Mouse (Mus musculus): Measurements from ENCODE around the gene Cxadr. TPM values are rescaled to one million over a fixed set of nuclear protein-coding genes. Genes with fewer than 3 reads are reported as not detected.

Cxadr gene
- polyA plus RNA-seq, 1 experiment from 2014 or later, result 67.1 TPM

- Histone ChIP-seq H3K9me3 (replicated peaks; ENCODE audit: control insufficient read depth, low read length) (no peaks in the 10 kb centered on the region), H3K4me3 (replicated peaks; ENCODE audit: low read length) (no peak overlapping the region), H3K4me2 (ENCODE audit: low read depth, low read length) (no peak overlapping the region), H3K9ac (ENCODE audit: low read length) (no peak overlapping the region), H3K36me3 (ENCODE audit: control insufficient read depth, insufficient read depth, low read length) (no peaks in the 10 kb centered on the region), H3K4me1 (ENCODE audit: control insufficient read depth, insufficient read depth, low read length) (peaks cover 20% of the 10 kb centered on the region; the same call in 1 of the 2 replicates), H3K27me3 (ENCODE audit: control insufficient read depth, insufficient read depth, low read length) (no peaks in the 10 kb centered on the region), H3K27ac (ENCODE audit: low read length) (no peak overlapping the region)
- no peak for ATAC-seq (ENCODE audit: insufficient read depth, low FRiP score)
- WGBS, result 83% methylated on average over 9 of the region's 9 CpGs
These were observed 15.6 kb downstream of the Cxadr start for GRCm38 (mm10) chr16:78316849-78317248.

- no peak overlapping the region for H3K4me3 ChIP-seq (replicated peaks; ENCODE audit: low read length)
- H3K9ac ChIP-seq (ENCODE audit: low read length), result no peak overlapping the region
- no peaks in the 10 kb centered on the region for H3K36me3 ChIP-seq (ENCODE audit: control insufficient read depth, insufficient read depth, low read length)
- H3K4me2 ChIP-seq (ENCODE audit: low read depth, low read length), result no peak overlapping the region
- 31% methylated on average over 7 of the region's 7 CpGs for WGBS
- H3K27ac ChIP-seq (ENCODE audit: low read length), result peak overlapping the region; percentile 25; the same call in 1 of the 2 replicates
- H3K9me3 ChIP-seq (replicated peaks; ENCODE audit: control insufficient read depth, low read length), result no peaks in the 10 kb centered on the region
- peaks cover 24% of the 10 kb centered on the region; the same call in 1 of the 2 replicates for H3K4me1 ChIP-seq (ENCODE audit: control insufficient read depth, insufficient read depth, low read length)
- ATAC-seq (ENCODE audit: insufficient read depth, low FRiP score), result peak; percentile 85
- no peaks in the 10 kb centered on the region for H3K27me3 ChIP-seq (ENCODE audit: control insufficient read depth, insufficient read depth, low read length)
These were observed 16.7 kb downstream of the Cxadr start for GRCm38 (mm10) chr16:78317960-78318359.

- peaks cover 18% of the 10 kb centered on the region; the same call in 1 of the 2 replicates for H3K4me1 ChIP-seq (ENCODE audit: control insufficient read depth, insufficient read depth, low read length)
- no peaks in the 10 kb centered on the region for H3K27me3 ChIP-seq (ENCODE audit: control insufficient read depth, insufficient read depth, low read length)
- no peaks in the 10 kb centered on the region for H3K9me3 ChIP-seq (replicated peaks; ENCODE audit: control insufficient read depth, low read length)
- no peak overlapping the region for H3K4me3 ChIP-seq (replicated peaks; ENCODE audit: low read length)
- H3K4me2 ChIP-seq (ENCODE audit: low read depth, low read length), result no peak overlapping the region
- no peak overlapping the region for H3K27ac ChIP-seq (ENCODE audit: low read length)
- no peaks in the 10 kb centered on the region for H3K36me3 ChIP-seq (ENCODE audit: control insufficient read depth, insufficient read depth, low read length)
- WGBS, result 69% methylated on average over 7 of the region's 7 CpGs
- no peak overlapping the region for H3K9ac ChIP-seq (ENCODE audit: low read length)
- no peak for ATAC-seq (ENCODE audit: insufficient read depth, low FRiP score)
These were observed 18.4 kb downstream of the Cxadr start for GRCm38 (mm10) chr16:78319711-78320110.

- Histone ChIP-seq H3K9ac (ENCODE audit: low read length) (no peak overlapping the region), H3K4me3 (replicated peaks; ENCODE audit: low read length) (0 out of 2 replicates have a peak overlapping the region, but pooled peaks have one; percentile 4), H3K4me2 (ENCODE audit: low read depth, low read length) (no peak overlapping the region), H3K36me3 (ENCODE audit: control insufficient read depth, insufficient read depth, low read length) (no peaks in the 10 kb centered on the region), H3K27ac (ENCODE audit: low read length) (no peak overlapping the region), H3K4me1 (ENCODE audit: control insufficient read depth, insufficient read depth, low read length) (peaks cover 18% of the 10 kb centered on the region), H3K27me3 (ENCODE audit: control insufficient read depth, insufficient read depth, low read length) (no peaks in the 10 kb centered on the region), H3K9me3 (replicated peaks; ENCODE audit: control insufficient read depth, low read length) (no peaks in the 10 kb centered on the region)
- ATAC-seq (ENCODE audit: insufficient read depth, low FRiP score), result no peak
- WGBS, result 19% methylated on average over 7 of the region's 7 CpGs
These were observed 20.3 kb downstream of the Cxadr start for GRCm38 (mm10) chr16:78321559-78321958.

GRCm38 (mm10) chr16:78322140-78322539 is 20.9 kb downstream of the Cxadr start:
- no peak overlapping the region for H3K4me2 ChIP-seq (ENCODE audit: low read depth, low read length)
- H3K36me3 ChIP-seq (ENCODE audit: control insufficient read depth, insufficient read depth, low read length), result no peaks in the 10 kb centered on the region
- H3K9ac ChIP-seq (ENCODE audit: low read length), result no peak overlapping the region
- H3K9me3 ChIP-seq (replicated peaks; ENCODE audit: control insufficient read depth, low read length), result no peaks in the 10 kb centered on the region
- peaks cover 18% of the 10 kb centered on the region for H3K4me1 ChIP-seq (ENCODE audit: control insufficient read depth, insufficient read depth, low read length)
- no peak overlapping the region for H3K4me3 ChIP-seq (replicated peaks; ENCODE audit: low read length)
- no peak overlapping the region for H3K27ac ChIP-seq (ENCODE audit: low read length)
- 31% methylated on average over 7 of the region's 7 CpGs for WGBS
- no peak for ATAC-seq (ENCODE audit: insufficient read depth, low FRiP score)
- H3K27me3 ChIP-seq (ENCODE audit: control insufficient read depth, insufficient read depth, low read length), result no peaks in the 10 kb centered on the region

- ATAC-seq (ENCODE audit: insufficient read depth, low FRiP score), result no peak; the same call in 1 of the 2 replicates
- Histone ChIP-seq H3K4me1 (ENCODE audit: control insufficient read depth, insufficient read depth, low read length) (peaks cover 13% of the 10 kb centered on the region), H3K27ac (ENCODE audit: low read length) (no peak overlapping the region), H3K4me2 (ENCODE audit: low read depth, low read length) (peak overlapping the region; percentile 25), H3K27me3 (ENCODE audit: control insufficient read depth, insufficient read depth, low read length) (no peaks in the 10 kb centered on the region), H3K9ac (ENCODE audit: low read length) (0 out of 2 replicates have a peak overlapping the region, but pooled peaks have one; percentile 13), H3K9me3 (replicated peaks; ENCODE audit: control insufficient read depth, low read length) (no peaks in the 10 kb centered on the region), H3K4me3 (replicated peaks; ENCODE audit: low read length) (peak overlapping the region; percentile 13), H3K36me3 (ENCODE audit: control insufficient read depth, insufficient read depth, low read length) (no peaks in the 10 kb centered on the region)
- WGBS, result 55% methylated on average over 27 of the region's 27 CpGs
These were observed 24.9 kb downstream of the Cxadr start for GRCm38 (mm10) chr16:78325972-78326848.

- H3K27ac ChIP-seq (ENCODE audit: low read length), result peak overlapping the region; percentile 25; the same call in 1 of the 2 replicates
- WGBS, result 72% methylated on average over 7 of the region's 7 CpGs
These were observed 26.3 kb downstream of the Cxadr start for GRCm38 (mm10) chr16:78327562-78327961.

GRCm38 (mm10) chr16:78327999-78328398 is 26.7 kb downstream of the Cxadr start:
- peak overlapping the region; percentile 25; the same call in 1 of the 2 replicates for H3K27ac ChIP-seq (ENCODE audit: low read length)
- WGBS, result 67% methylated on average over 12 of the region's 12 CpGs

More at GRCm38 (mm10) chr16:78327562-78327961, 26.3 kb downstream of the Cxadr start:
- Histone ChIP-seq H3K4me3 (replicated peaks; ENCODE audit: low read length) (no peak overlapping the region), H3K9ac (ENCODE audit: low read length) (no peak overlapping the region), H3K9me3 (replicated peaks; ENCODE audit: control insufficient read depth, low read length) (no peaks in the 10 kb centered on the region), H3K27me3 (ENCODE audit: control insufficient read depth, insufficient read depth, low read length) (no peaks in the 10 kb centered on the region), H3K4me2 (ENCODE audit: low read depth, low read length) (no peak overlapping the region), H3K4me1 (ENCODE audit: control insufficient read depth, insufficient read depth, low read length) (peaks cover 6% of the 10 kb centered on the region), H3K36me3 (ENCODE audit: control insufficient read depth, insufficient read depth, low read length) (no peaks in the 10 kb centered on the region)
- peak; percentile 61; the same call in 1 of the 2 replicates for ATAC-seq (ENCODE audit: insufficient read depth, low FRiP score)

GRCm38 (mm10) chr16:78337226-78337625 is 35.9 kb downstream of the Cxadr start:
- Histone ChIP-seq H3K4me2 (ENCODE audit: low read depth, low read length) (no peak overlapping the region), H3K9ac (ENCODE audit: low read length) (no peak overlapping the region), H3K27me3 (ENCODE audit: control insufficient read depth, insufficient read depth, low read length) (no peaks in the 10 kb centered on the region), H3K36me3 (ENCODE audit: control insufficient read depth, insufficient read depth, low read length) (peaks cover 12% of the 10 kb centered on the region; the same call in 1 of the 2 replicates), H3K9me3 (replicated peaks; ENCODE audit: control insufficient read depth, low read length) (no peaks in the 10 kb centered on the region), H3K4me1 (ENCODE audit: control insufficient read depth, insufficient read depth, low read length) (no peaks in the 10 kb centered on the region), H3K4me3 (replicated peaks; ENCODE audit: low read length) (no peak overlapping the region), H3K27ac (ENCODE audit: low read length) (no peak overlapping the region)
- 41% methylated on average over 8 of the region's 8 CpGs for WGBS
- no peak for ATAC-seq (ENCODE audit: insufficient read depth, low FRiP score)

More at GRCm38 (mm10) chr16:78327999-78328398, 26.7 kb downstream of the Cxadr start:
- no peak overlapping the region for H3K4me2 ChIP-seq (ENCODE audit: low read depth, low read length)
- no peaks in the 10 kb centered on the region for H3K9me3 ChIP-seq (replicated peaks; ENCODE audit: control insufficient read depth, low read length)
- H3K9ac ChIP-seq (ENCODE audit: low read length), result no peak overlapping the region
- H3K4me3 ChIP-seq (replicated peaks; ENCODE audit: low read length), result no peak overlapping the region
- H3K27me3 ChIP-seq (ENCODE audit: control insufficient read depth, insufficient read depth, low read length), result no peaks in the 10 kb centered on the region
- peak; percentile 65; the same call in 1 of the 2 replicates for ATAC-seq (ENCODE audit: insufficient read depth, low FRiP score)
- peaks cover 4% of the 10 kb centered on the region for H3K4me1 ChIP-seq (ENCODE audit: control insufficient read depth, insufficient read depth, low read length)
- H3K36me3 ChIP-seq (ENCODE audit: control insufficient read depth, insufficient read depth, low read length), result no peaks in the 10 kb centered on the region

Measured in stomach, embryonic 16.5 days (tissue).